Mouse (Mus musculus) lung, postnatal 36 days (tissue): ENCODE measurements at regions not wholly inside any gene's neighbourhood (a gene's known extent, or its start where the extent isn't known, plus 50 kb on each side); places are given as distances from the start of the nearest gene placed in this dataset.

Source experiments
- DNase-seq: peaks from one replicate; pipeline ENCODE4 v3.0.0; 2022; ENCODE audit warnings: mixed read lengths

DNA sequence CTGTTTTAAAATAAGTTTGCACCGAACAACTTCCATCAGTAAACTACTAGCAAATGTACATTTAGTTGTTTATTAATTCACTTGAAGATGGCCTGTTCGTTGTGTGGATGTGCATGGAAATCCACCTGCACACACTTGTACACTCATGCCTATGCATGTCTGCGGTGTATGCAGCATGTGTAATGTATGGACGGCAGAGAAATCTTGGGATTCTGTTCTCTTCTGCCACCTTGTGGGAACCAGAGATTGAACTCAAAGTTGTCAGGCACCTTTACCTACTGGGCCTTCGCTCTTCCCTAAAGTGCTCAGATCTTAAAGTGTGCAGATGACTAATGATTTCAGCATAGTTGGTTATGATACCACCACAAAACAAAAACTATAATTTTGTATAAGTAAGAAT is 137.4 kb downstream of the Kitl start:
- peak; percentile 43 for DNase-seq

DNA sequence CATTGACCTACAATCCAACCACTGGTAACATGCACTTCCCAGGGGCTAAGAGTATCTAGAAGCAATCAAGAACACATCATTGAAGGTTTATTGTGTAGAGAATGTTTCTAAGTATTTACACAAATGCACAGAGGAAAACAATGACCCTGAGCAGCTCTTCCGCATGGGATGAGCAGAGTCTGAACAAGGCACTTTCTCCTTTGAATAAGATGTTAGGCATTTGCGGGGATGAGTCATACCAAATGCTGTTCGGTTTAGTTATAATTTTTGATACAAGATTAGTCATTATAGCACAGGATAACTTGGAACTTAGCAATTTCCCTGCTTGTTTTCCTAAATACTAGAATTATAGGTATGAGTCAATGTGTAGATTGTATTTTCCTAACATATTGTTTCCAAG is 137.9 kb downstream of the Kitl start:
- DNase-seq: no peak

DNA sequence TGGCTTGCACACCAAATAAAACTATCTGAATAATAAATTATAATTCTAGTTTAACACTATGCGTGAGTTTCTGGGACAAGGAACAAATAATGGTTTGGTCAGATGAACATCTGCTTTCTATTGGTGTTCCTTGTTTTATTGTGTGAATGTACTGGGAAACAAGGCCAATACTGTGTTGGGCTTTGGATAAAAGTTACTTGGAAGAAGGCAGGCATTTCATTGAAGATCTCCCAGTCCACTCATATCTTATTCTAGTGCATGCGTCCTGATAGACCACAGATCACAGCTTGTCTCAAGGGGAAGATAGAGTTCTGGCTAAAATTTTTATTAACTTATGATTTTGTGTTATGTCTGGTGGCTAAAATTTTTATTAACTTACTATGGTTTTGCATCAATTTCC is 140.1 kb downstream of the Kitl start:
- DNase-seq: no peak

DNA sequence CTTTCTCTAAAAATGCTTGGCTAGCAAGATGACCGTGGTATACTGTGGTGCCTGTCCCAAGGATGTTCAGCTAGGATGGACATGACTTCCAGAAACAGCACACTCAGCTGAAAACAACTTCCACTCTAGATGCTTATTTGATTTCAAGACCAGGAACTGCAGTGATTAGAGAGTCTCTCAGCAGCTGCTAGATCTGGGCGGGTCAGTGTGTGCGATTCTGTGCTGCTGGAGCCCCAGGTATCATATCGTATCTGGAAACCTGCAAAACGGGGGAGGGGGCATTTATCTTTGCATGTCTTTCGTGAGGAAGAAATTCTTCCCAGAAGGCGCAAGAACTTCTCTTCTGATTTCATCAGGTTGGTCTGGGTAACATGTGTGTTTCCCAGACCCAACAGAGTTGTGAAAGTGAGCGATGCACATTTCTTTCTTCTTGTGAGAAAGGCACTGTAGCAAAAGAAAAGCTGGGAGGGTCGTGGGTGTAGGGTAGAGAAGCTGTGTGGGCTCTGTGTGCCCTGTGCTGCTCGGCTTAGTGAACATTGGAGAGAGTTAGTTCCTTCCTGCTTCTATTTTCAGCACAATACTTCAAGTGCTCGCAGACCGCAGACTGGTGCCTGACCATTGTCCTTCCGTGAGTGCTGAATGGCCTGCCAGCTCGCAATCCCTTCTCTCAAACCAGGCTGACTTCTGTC is 144.6 kb downstream of the Kitl start:
- DNase-seq: peak; percentile 62

DNA sequence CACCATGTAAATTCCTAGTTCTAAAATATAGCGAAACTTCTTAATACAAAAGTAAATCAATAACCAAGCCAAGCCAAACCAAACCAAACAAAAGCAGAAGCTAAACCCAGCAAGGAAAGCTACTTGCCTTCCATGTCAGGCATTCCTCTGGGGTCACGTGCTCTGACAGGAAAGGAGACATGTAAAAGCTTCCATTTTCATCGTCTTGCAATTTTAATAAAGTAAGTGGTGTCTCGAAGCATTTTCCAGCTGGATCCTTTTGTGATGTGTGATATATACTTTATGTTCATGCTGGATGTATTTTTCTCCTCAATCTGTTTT is 145.1 kb downstream of the Kitl start:
- DNase-seq: no peak

DNA sequence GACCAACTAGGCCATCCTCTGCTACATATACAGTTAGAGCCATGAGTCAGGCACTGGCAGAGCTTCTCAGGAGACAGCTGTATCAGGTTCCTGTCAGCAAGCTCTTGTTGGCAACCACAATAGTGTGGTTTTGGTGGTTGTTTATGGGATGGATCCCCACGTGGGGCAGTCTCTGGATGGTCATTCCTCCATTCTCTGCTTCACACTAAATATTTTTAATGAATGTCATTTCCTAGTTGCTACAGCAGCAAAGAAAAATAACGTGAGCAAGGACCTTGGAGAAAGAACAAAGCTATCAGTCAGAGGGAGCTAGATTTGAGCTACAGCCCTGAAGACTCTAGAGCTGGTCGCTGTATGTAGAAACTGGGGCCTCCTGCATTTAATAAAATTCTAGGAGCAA is 145.7 kb downstream of the Kitl start:
- DNase-seq: peak; percentile 63

DNA sequence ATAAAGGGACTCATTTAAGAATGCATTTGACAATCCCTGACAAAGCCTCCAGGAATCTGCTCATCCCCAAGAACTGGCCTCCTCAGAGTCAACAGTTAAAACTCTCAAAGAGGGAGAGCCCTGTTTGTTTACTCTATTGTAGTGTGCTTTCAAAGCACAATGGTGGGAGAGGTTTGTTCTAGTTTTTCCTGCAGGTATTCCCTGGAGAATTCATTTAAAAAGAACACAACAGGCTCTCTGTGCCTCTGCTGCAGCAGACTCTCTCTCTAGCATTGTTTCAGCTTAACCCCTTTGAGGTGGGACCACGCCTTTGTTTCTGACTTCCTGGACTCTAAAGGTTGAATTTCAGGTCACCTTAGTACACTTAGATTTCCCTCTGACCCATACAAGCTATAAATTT is 149.1 kb downstream of the Kitl start:
- DNase-seq: no peak

DNA sequence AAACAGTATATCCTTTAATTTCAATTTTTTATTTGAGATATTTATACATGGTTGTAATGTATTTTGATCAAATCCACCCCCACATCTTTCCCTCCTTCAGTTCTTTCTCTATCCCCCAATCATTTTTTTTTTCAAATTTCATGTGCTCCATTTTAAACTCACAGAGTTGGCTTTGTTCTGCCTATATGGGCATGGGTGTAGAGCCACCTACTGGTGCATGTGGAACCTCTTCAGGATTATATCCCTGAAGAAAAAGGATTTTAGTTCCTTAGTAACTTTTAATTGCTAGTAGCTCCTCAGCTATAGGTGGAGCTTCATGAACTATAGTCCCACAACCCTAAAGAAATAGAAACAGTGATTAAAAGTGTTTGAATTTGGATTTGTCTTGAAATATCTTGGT is 155.4 kb downstream of the Kitl start:
- DNase-seq: peak; percentile 56

DNA sequence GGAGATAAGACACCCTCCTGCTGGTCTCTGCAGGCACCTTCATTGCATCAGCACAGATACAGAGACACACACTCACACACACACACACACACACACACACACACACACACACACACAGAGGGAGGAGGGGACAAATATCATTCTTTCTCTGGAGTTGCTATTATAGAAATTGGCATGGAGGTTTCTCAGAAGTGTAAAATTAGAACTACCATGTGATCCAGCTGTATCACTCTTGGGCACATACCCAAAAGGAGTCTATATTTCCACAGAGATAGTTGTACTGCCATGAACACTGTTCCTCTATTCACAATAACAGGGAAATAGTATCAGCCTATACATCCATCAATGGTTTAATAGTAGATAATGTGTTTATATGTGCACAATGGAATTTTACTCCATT is 137.8 kb upstream of the Gm4301 start:
- no peak for DNase-seq

DNA sequence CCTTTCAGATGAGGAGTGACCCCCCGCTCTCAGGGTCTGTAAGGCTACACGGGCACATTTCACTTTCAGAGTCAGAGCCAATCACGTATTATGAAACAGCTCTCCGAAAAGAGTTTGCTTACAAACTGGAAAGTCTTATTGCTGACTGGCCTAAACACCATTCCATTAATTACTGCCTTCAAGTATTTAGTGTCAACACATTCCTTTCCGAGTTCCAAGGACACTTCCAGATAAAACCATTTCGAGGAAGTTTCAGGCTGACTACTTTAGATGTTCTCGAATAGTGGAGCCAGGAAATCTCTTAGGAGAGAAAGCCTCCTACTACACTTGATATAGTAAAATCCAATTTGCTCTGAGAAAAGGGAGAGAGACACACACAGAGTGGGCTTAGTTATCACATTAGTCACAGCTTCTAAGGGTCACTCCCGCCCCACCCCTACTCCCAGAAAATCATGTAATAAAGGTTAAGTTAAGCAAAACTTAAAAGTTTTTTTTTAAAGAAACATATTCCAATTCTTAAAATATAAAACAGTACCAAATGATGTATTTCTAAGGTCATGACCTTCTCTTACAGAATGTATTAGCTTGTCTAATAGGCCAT is 136.3 kb upstream of the Gm4301 start:
- DNase-seq: peak; percentile 0

DNA sequence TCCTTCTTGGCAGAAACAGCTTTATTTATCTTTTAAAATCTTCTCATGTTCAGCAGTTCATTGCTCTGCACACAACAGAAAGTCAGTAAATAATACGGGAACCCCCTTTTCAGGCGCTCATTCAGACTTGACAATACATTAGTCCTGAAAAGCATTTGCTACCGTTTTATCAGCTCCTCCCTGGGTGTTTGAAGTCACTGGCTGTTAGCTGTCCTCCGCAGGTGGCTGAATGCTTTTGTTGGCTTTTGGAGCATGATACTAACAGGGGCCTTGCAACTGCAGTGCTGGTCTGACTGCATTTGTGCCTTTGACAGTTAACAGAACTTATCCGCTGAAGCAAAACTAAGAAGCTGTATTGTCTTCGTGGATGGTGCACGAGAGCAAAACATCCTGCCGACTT is 135.0 kb upstream of the Gm4301 start:
- DNase-seq: no peak

DNA sequence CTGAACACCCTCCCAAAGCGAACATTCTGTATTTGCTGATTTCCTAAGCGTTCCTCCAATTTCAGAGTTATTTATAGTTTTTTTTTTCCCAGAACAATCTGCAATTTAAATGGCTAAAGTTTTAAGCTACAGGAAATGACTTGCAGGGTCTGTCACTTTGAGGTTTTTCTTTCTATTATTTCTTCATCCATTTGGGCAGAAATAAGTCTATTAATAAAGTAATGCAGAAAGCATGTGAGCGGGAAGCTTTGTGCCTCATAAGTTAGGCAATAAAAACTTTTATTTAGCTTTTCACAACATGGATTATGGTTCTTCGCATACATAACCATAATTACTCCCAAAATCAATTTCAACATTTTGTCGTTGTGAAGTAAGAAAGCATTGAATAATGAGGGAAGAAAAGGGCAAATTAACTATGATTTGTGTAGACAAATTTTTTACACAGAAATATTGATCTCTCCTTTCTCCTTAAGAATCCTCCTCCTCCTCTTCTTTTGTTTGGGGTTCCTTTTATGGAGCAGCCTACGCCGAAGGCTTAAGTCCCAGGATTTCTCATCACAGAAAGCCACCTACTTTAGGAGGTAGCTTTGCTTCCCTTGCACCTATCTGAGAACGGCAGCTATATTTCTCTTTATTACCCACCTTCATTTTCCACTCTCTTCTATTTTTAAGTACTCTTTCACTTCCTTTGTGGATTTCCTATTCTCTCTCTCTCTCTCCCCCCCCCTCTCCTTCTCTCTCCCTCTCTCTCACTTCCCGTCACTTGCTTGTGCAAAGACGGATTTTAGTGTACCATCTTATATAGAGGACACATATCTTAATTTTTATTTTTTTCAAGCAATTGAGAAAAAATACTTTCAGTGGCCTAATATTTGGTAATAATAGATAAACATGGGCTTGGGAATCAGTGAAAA is 128.6 kb upstream of the Gm4301 start:
- no peak for DNase-seq

DNA sequence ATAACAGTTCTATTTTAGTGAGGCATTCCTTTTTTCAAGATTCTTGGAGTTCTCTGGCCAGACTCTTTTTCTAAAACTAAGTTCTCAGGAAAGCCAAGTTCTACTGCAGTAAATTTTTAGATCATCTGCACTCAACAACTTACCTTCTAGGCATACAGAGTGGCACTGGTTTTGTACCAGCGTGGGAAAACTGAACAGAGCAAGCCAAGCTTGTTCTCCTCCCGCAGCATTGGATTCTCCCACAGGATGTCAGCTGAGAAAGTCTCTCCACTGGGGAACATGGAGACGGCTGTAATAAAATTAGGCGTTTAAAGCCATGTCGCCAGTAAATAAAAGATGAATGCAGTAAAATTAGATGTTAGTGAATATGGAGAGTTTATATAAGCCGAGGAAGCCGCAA is 124.8 kb upstream of the Gm4301 start:
- DNase-seq: no peak

DNA sequence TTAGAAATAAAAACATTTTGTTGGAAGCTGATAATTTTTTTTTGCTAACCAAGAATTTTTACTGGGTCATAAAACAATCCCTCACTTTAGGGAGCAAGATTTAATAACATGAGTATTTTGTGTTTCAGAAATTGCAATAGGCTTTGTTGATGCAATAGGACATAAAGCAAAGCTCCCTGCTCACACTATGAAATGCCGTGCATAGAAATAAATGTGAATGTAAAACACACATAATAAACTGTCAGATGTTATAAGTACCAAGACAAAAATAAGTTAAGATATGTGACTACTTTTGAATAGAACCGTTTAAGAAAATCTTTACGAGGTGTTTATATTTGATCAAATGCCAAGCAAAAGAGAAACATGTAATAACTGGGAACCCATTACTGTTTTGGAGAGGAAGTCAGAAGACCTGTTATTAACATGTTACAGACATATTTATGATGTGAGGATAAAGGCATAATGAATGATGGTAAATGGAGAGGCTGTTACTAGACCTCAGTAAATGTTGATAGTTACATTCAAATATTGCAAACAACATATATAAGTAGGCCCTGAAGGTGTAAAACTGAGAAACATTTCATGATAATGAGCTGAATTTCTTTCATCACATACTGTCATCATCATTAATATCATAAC is 110.9 kb upstream of the Gm4301 start:
- no peak for DNase-seq

DNA sequence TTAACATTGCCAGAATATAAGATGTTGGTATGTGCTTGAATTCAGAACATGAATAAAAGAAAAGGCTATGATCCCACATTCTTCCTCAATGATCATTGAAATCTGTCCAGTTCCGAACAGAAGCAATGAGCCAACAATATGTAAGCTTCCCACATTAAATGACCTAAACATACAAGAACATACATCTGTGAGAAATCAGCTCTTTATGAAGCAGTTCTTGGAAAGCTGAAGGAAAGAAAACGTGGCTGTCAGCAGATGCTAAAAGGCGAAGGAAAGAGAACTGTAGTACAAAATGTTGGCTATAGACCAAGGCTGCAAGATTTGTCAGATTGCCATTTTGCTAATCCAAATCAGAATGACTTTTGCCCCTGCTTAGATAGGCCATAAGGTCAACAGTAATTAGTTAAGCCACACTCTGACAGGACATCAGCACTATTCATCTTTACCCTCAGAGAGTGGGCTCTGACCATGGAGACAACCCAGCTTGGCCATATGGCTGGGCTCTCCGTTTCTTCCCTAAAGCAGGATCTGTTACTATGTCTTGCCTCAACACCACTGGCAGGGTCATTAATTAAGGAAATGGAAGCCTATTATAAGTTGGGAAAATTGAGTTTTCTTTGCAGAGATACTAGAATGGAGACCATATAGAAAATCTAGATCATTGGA is 76.1 kb upstream of the Gm4301 start:
- no peak for DNase-seq

DNA sequence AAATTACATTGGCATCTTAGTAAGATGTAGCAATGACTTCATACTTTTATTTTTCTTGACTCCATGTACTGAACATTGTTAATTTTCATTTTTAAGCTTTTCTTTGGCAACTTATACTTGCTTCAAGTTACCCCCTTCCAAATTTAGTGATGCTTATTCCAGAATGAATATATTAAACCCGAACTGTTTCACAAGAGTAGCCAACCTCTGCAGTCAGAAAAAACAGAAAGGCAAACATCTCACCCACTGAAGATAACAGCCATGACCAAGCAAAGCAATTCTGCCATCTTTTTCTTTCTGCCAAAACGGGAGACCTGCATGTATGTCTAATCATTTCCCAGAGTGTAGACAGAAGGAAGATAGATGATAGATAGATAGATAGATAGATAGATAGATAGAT is 72.0 kb upstream of the Gm4301 start:
- DNase-seq: no peak

DNA sequence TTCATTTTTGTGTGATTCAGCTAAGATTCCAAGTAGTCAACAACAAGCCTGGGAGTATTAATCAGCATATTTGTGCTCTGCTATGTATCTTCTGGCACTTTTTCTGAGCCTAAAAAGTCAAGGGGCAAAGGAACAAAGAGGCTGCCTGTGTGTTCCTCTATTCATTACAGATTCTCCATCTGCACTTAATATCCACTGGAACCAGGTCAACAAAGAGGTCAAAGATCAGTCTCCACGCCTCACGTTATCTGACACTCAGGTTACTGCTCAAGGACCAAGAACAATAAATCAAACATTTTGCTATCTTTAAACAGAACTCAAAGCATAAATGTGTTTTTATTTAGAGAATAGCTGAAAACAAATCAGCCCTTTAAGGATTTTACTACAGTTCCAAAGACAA is 71.4 kb upstream of the Gm4301 start:
- DNase-seq: no peak

DNA sequence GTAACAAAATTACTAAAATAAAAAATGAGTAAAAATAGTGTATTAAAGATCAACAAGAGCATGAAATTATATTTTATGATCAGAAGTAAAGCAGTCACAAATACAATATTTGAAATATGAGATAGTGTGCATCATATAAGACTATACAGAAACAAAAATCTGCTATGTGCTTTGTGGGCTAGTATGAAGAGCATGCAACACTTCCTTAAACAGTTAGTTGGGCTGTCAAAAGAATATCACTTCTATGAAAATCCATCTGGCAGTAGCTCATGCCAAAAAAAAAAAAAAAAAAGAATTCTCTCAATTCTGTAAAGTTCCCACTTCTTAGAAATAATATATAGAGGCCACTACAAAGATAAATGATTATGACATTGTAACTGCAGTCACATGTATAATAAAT is 53.0 kb upstream of the Gm4301 start:
- DNase-seq: no peak
